Mouse (Mus musculus) lung, postnatal 0 days (tissue): ENCODE data around the gene Lmo7.

Source experiments
- CTCF ChIP-seq: IDR thresholded peaks from 2 replicates; pipeline ENCODE4 v1.5.1; 2016; ENCODE audit warnings: antibody characterized with exemption, mild to moderate bottlenecking
- EP300 ChIP-seq: IDR thresholded peaks from 2 replicates; pipeline ENCODE4 v1.6.1; 2016; ENCODE audit warnings: antibody characterized with exemption, mild to moderate bottlenecking, control low read depth

DNA sequence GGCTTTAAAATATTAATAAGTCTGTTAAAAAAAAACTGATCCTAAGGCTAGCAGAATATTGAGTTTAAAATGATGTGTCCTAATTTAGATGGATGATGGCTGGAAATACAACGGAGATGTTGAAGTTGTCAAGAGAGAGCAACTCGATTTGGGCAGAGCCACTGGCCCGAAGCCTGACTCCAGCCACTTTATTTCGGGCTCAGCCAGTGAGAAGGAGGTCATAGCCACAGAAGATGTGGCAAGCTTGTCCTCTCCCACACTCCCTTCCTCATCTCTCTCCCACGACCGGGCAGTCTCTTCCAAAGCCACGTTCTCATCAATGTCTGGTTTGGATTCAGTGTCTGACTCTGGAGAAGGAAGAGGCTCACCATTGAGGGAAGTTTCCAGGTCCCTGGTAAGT, 172.2 kb downstream of the Lmo7 start:
- TF ChIP-seq CTCF (no peak), EP300 (no peak)
